Mouse (Mus musculus) MEL (cell line): ENCODE measurements at regions not wholly inside any gene's neighbourhood (a gene's known extent, or its start where the extent isn't known, plus 50 kb on each side); places are given as distances from the start of the nearest gene placed in this dataset.

Source experiments
- DNase-seq: peaks from one replicate; pipeline ENCODE4 v3.0.0; 2011; ENCODE audit warnings: low read depth, low spot score
- H3K27ac ChIP-seq: 2 replicates; pipeline ENCODE4 v1.5.1; 2012; ENCODE audit warnings: low read depth, mild to moderate bottlenecking, control low read depth, low read length, moderate library complexity; ENCODE audit not compliant: control insufficient read depth
- H3K27me3 ChIP-seq, 2 experiments: fragments of 150-350 bp in 1 of 2; sonication (generic) in 1 of 2; 2 replicates each; pipeline ENCODE4 v1.6.1; 2012; ENCODE audit warnings: low read length in 2 of 2, mild to moderate bottlenecking in 2 of 2, improper control_type of control experiment in 1 of 2, moderate library complexity in 1 of 2; ENCODE audit not compliant: insufficient read depth in 2 of 2, control insufficient read depth in 1 of 2
- H3K36me3 ChIP-seq, 2 experiments: 2 replicates each; pipeline ENCODE4 v1.6.1; 2012 to 2014; ENCODE audit warnings: low read length in 2 of 2, improper control_type of control experiment in 1 of 2, inconsistent platforms in 1 of 2, mild to moderate bottlenecking in 1 of 2; ENCODE audit not compliant: insufficient read depth in 2 of 2, control insufficient read depth in 1 of 2
- H3K4me1 ChIP-seq, 2 experiments: fragments of 150-350 bp in 1 of 2; sonication (generic) in 1 of 2; 2 replicates each; pipeline ENCODE4 v1.6.1; 2012; ENCODE audit warnings: low read length in 2 of 2, improper control_type of control experiment in 1 of 2, mild to moderate bottlenecking in 1 of 2; ENCODE audit not compliant: insufficient read depth in 2 of 2, control insufficient read depth in 1 of 2
- H3K4me3 ChIP-seq, 2 experiments: fragments of 150-350 bp in 1 of 2; sonication (generic) in 1 of 2; 2 replicates each; pipeline ENCODE4 v1.5.1; 2012; ENCODE audit warnings: low read depth in 2 of 2, low read length in 2 of 2, mild to moderate bottlenecking in 2 of 2, moderate library complexity in 2 of 2, control low read depth in 1 of 2, improper control_type of control experiment in 1 of 2; ENCODE audit not compliant: control insufficient read depth in 1 of 2, insufficient read depth in 1 of 2
- H3K79me2 ChIP-seq: 2 replicates; pipeline ENCODE4 v1.6.1; 2012; ENCODE audit warnings: mild to moderate bottlenecking, low read length, moderate library complexity; ENCODE audit not compliant: control insufficient read depth, poor library complexity, insufficient read depth
- H3K9ac ChIP-seq: 2 replicates; pipeline ENCODE4 v1.6.1; 2012; ENCODE audit warnings: low read depth, mild to moderate bottlenecking, control low read depth, low read length, moderate library complexity; ENCODE audit not compliant: control insufficient read depth, poor library complexity, severe bottlenecking
- H3K9me3 ChIP-seq: fragments of 150-350 bp; sonication (generic); replicated peaks from 2 replicates; pipeline ENCODE4 v1.6.1; 2012; ENCODE audit warnings: mild to moderate bottlenecking, low read length, improper control_type of control experiment, moderate library complexity; ENCODE audit not compliant: insufficient read depth
- BHLHE40 ChIP-seq: IDR thresholded peaks from 2 replicates; pipeline ENCODE4 v1.6.1; 2012; ENCODE audit warnings: low read depth, mild to moderate bottlenecking, inconsistent platforms, low read length, improper control_type of control experiment, borderline replicate concordance
- CTCF ChIP-seq, 3 experiments: IDR thresholded peaks in 2 of 3; conservative IDR thresholded peaks in 1 of 3; 2 replicates each; pipeline ENCODE4 v1.5.1; 2011 to 2012; ENCODE audit warnings: low read length in 3 of 3, low read depth in 2 of 3, mild to moderate bottlenecking in 2 of 3, improper control_type of control experiment in 1 of 3, inconsistent platforms in 1 of 3, mixed read lengths in 1 of 3, moderate library complexity in 1 of 3; ENCODE audit not compliant: control insufficient read depth in 1 of 3, insufficient read depth in 1 of 3, poor library complexity in 1 of 3, severe bottlenecking in 1 of 3
- E2F4 ChIP-seq: IDR thresholded peaks from 2 replicates; pipeline ENCODE4 v1.6.1; 2011; ENCODE audit warnings: low read depth, low read length, improper control_type of control experiment, borderline replicate concordance
- ELF1 ChIP-seq: IDR thresholded peaks from 2 replicates; pipeline ENCODE4 v1.6.1; 2014; ENCODE audit warnings: low read depth, mild to moderate bottlenecking, inconsistent platforms, low read length, improper control_type of control experiment, moderate library complexity
- ETS1 ChIP-seq: IDR thresholded peaks from 2 replicates; pipeline ENCODE4 v1.6.1; 2012; ENCODE audit warnings: low read depth, mild to moderate bottlenecking, inconsistent platforms, low read length, improper control_type of control experiment, moderate library complexity
- HCFC1 ChIP-seq: IDR thresholded peaks from 2 replicates; pipeline ENCODE4 v1.6.1; 2012; ENCODE audit warnings: low read depth, mild to moderate bottlenecking, inconsistent platforms, low read length, improper control_type of control experiment, moderate library complexity
- KAT2A ChIP-seq: conservative IDR thresholded peaks from 2 replicates; pipeline ENCODE4 v1.6.1; 2012; ENCODE audit warnings: low read depth, low read length, improper control_type of control experiment, inconsistent platforms
- MXI1 ChIP-seq: IDR thresholded peaks from 2 replicates; pipeline ENCODE4 v1.6.1; 2011; ENCODE audit warnings: mild to moderate bottlenecking, low read depth, low read length, improper control_type of control experiment
- MYB ChIP-seq: IDR thresholded peaks from 2 replicates; pipeline ENCODE4 v1.6.1; 2011; ENCODE audit warnings: mild to moderate bottlenecking, low read depth, low read length, improper control_type of control experiment
- MYC ChIP-seq: IDR thresholded peaks from 2 replicates; pipeline ENCODE4 v1.6.1; 2011; ENCODE audit warnings: low read depth, mild to moderate bottlenecking, low read length, improper control_type of control experiment, moderate library complexity
- NRF1 ChIP-seq: IDR thresholded peaks from 2 replicates; pipeline ENCODE4 v1.6.1; 2014; ENCODE audit warnings: low read depth, mild to moderate bottlenecking, inconsistent platforms, low read length, improper control_type of control experiment, moderate library complexity; ENCODE audit not compliant: poor library complexity, insufficient read depth, severe bottlenecking
- POLR2A ChIP-seq, 2 experiments: IDR thresholded peaks; 2 replicates each; pipeline ENCODE4 v1.6.1; 2011 to 2012; ENCODE audit warnings: low read length in 2 of 2, mild to moderate bottlenecking in 2 of 2, control low read depth in 1 of 2, improper control_type of control experiment in 1 of 2, low read depth in 1 of 2, moderate library complexity in 1 of 2; ENCODE audit not compliant: control insufficient read depth in 1 of 2, insufficient read depth in 1 of 2, poor library complexity in 1 of 2
- POLR2AphosphoS2 ChIP-seq: IDR thresholded peaks from 2 replicates; pipeline ENCODE4 v1.6.1; 2011; ENCODE audit warnings: low read length, improper control_type of control experiment
- RAD21 ChIP-seq: IDR thresholded peaks from 2 replicates; pipeline ENCODE4 v1.6.1; 2011; ENCODE audit warnings: mild to moderate bottlenecking, low read depth, low read length, improper control_type of control experiment
- SIN3A ChIP-seq: IDR thresholded peaks from 2 replicates; pipeline ENCODE4 v1.6.1; 2012; ENCODE audit warnings: low read length, improper control_type of control experiment, inconsistent platforms
- SMC3 ChIP-seq: IDR thresholded peaks from 2 replicates; pipeline ENCODE4 v1.6.1; 2011; ENCODE audit warnings: low read depth, low read length, improper control_type of control experiment
- TAL1 ChIP-seq: IDR thresholded peaks from 2 replicates; pipeline ENCODE4 v1.6.1; 2012; ENCODE audit warnings: mild to moderate bottlenecking, inconsistent platforms, low read length, moderate library complexity, mixed read lengths
- TBP ChIP-seq: IDR thresholded peaks from 2 replicates; pipeline ENCODE4 v1.8.0; 2011; ENCODE audit warnings: low read depth, low read length, improper control_type of control experiment
- UBTF ChIP-seq: IDR thresholded peaks from 2 replicates; pipeline ENCODE4 v1.6.1; 2012; ENCODE audit warnings: low read depth, mild to moderate bottlenecking, inconsistent platforms, low read length, improper control_type of control experiment, moderate library complexity, borderline replicate concordance; ENCODE audit not compliant: insufficient read depth
- USF1 ChIP-seq: IDR thresholded peaks from 2 replicates; pipeline ENCODE4 v1.6.1; 2014; ENCODE audit warnings: low read depth, mild to moderate bottlenecking, inconsistent platforms, low read length, improper control_type of control experiment, moderate library complexity
- USF2 ChIP-seq, 2 experiments: IDR thresholded peaks; 2 replicates each; pipeline ENCODE4 v1.6.1; 2011 to 2012; ENCODE audit warnings: improper control_type of control experiment in 2 of 2, low read length in 2 of 2, borderline replicate concordance in 1 of 2, inconsistent platforms in 1 of 2, low read depth in 1 of 2, mild to moderate bottlenecking in 1 of 2; ENCODE audit not compliant: insufficient read depth in 1 of 2
- ZC3H11A ChIP-seq: IDR thresholded peaks from 2 replicates; pipeline ENCODE4 v1.6.1; 2012; ENCODE audit warnings: low read depth, mild to moderate bottlenecking, inconsistent platforms, low read length, improper control_type of control experiment
- ZMIZ1 ChIP-seq: IDR thresholded peaks from 2 replicates; pipeline ENCODE4 v1.6.1; 2012; ENCODE audit warnings: low read depth, mild to moderate bottlenecking, inconsistent platforms, low read length, improper control_type of control experiment, moderate library complexity

DNA sequence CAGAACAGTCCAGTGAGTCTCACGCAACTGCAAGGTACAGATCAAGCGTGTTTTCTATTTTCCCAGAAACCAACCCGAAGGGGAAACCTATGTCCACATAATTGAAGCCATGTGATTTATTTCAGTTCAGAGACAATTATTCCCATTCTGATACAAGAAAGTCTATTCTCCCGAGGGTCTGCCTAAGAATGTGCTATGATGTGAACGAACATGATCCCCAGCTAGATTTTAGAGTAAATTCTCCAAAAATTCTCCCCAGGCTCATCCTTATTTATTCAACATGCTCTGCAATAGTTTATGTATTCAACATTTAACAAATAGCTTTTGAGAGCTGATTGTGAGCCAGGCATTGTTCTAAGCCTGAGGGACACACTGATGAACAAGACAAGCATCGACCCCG lies 277.9 kb upstream of the Cdh5 start:
- no peak for TF ChIP-seq POLR2AphosphoS2
- no peak for TF ChIP-seq UBTF
- no peak for TF ChIP-seq MXI1
- no peak for TF ChIP-seq CTCF (IDR thresholded peaks at IDR 0.05 in 2 of 3, conservative IDR thresholded peaks at IDR 0.05 in 1 of 3; ENCODE audit: control insufficient read depth in 1 of 3, insufficient read depth in 1 of 3, low read depth in 2 of 3, low read length in 3 of 3, poor library complexity in 1 of 3, severe bottlenecking in 1 of 3)
- no peak for TF ChIP-seq HCFC1
- no peak for TF ChIP-seq TAL1
- TF ChIP-seq SMC3: no peak
- no peak for TF ChIP-seq ZC3H11A
- TF ChIP-seq KAT2A: no peak
- TF ChIP-seq ZMIZ1: no peak
- no peak for TF ChIP-seq E2F4
- no peak for TF ChIP-seq USF1
- TF ChIP-seq ELF1: no peak
- TF ChIP-seq SIN3A: no peak
- TF ChIP-seq BHLHE40: no peak
- TF ChIP-seq USF2 (IDR thresholded peaks at IDR 0.05; ENCODE audit: borderline replicate concordance in 1 of 2, insufficient read depth in 1 of 2, low read depth in 1 of 2, low read length in 2 of 2): no peak
- no peak for TF ChIP-seq NRF1
- TF ChIP-seq MYB: no peak
- no peak for TF ChIP-seq TBP
- no peak for TF ChIP-seq MYC
- TF ChIP-seq, all 39 proteins: peak for 0
- no peaks in the 10 kb centered on the region for H3K79me2 ChIP-seq
- no peaks in the 10 kb centered on the region for H3K4me1 ChIP-seq
- no peaks in the 10 kb centered on the region for H3K36me3 ChIP-seq
- no peak for DNase-seq
- no peaks in the 10 kb centered on the region for H3K27me3 ChIP-seq
- no peak overlapping the region for H3K4me3 ChIP-seq
- no peaks in the 10 kb centered on the region for H3K9me3 ChIP-seq
- no peak overlapping the region for H3K9ac ChIP-seq
- H3K27ac ChIP-seq: no peak overlapping the region

DNA sequence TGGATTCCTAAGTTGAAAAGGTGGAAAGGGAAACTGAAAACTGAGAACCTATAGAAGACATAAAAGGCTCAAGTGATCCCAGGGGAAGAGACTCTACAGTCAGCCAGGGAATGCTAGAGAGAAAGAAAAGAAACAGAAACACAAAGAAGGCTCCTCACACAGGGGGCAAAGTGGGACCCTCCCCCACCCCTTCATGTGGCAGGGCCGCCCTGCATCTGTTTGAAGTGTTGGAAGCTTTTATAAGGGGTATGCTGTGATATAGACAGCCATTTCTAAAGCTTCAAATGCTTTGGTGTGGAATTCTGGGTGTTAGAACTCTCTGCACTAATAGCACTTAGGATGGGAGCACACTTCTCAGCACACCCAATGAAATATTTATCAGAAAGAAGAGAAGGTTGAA lies 276.7 kb upstream of the Cdh5 start:
- no peaks in the 10 kb centered on the region for H3K79me2 ChIP-seq
- no peaks in the 10 kb centered on the region for H3K27me3 ChIP-seq
- no peak overlapping the region for H3K4me3 ChIP-seq
- no peaks in the 10 kb centered on the region for H3K9me3 ChIP-seq
- no peaks in the 10 kb centered on the region for H3K4me1 ChIP-seq
- TF ChIP-seq ZC3H11A (no peak), POLR2AphosphoS2 (no peak), POLR2A (IDR thresholded peaks at IDR 0.05; ENCODE audit: control insufficient read depth in 1 of 2, insufficient read depth in 1 of 2, low read depth in 1 of 2, low read length in 2 of 2, poor library complexity in 1 of 2) (no peak), RAD21 (no peak), ETS1 (no peak)
- no peaks in the 10 kb centered on the region for H3K36me3 ChIP-seq
- no peak overlapping the region for H3K9ac ChIP-seq
- H3K27ac ChIP-seq: no peak overlapping the region
- DNase-seq: no peak
